Mouse (Mus musculus): ENCODE data around the gene Nkx6-2. TPM values are rescaled to one million over a fixed set of nuclear protein-coding genes. Genes with fewer than 3 reads are reported as not detected.

Gene Nkx6-2
- polyA plus RNA-seq, 1 experiment from 2014 or later: 0.41 TPM

DNA sequence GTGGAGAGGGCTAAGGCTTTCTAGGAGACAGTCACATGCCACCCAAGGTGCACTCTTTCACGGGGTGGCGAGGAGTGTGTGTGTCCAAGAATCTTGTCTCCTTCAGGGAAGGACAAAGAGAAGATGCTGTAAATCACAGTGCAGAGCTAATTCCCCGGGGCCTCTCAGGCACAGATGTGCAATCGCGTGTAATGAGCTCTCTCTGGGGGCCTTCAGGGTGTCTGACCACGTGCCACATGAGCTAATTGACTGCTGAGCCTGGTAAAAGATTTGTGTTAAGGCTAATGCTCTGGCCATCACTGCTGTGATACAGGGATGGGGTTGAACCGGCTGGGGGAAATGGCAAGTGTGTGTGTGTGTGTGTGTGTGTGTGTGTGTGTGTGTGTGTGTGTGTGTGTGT lies 5.3 kb upstream of the Nkx6-2 start:
- Histone ChIP-seq H3K36me3 (ENCODE audit: control insufficient read depth, insufficient read depth, low read length) (no peaks in the 10 kb centered on the region), H3K27me3 (replicated peaks; ENCODE audit: control insufficient read depth, insufficient read depth, low read length) (peaks cover 62% of the 10 kb centered on the region), H3K27ac (ENCODE audit: low read depth) (no peak overlapping the region), H3K9me3 (ENCODE audit: control insufficient read depth, low read length) (no peaks in the 10 kb centered on the region), H3K4me2 (ENCODE audit: low read length) (no peak overlapping the region), H3K4me3 (ENCODE audit: low read depth, low read length) (no peak overlapping the region), H3K4me1 (replicated peaks; ENCODE audit: control insufficient read depth, insufficient read depth, low read length) (no peaks in the 10 kb centered on the region), H3K9ac (ENCODE audit: low read length) (no peak overlapping the region)
- 32% methylated on average over 7 of the region's 7 CpGs for WGBS
- no peak for DNase-seq (ENCODE audit: low spot score)
- no peak for ATAC-seq (replicated peaks; ENCODE audit: low FRiP score, low TSS enrichment, low read depth)

- ATAC-seq (replicated peaks; ENCODE audit: low FRiP score, low TSS enrichment, low read depth): no peak
- no peak overlapping the region for H3K4me2 ChIP-seq (ENCODE audit: low read length)
- no peaks in the 10 kb centered on the region for H3K9me3 ChIP-seq (ENCODE audit: control insufficient read depth, low read length)
- no peaks in the 10 kb centered on the region for H3K36me3 ChIP-seq (ENCODE audit: control insufficient read depth, insufficient read depth, low read length)
- H3K4me1 ChIP-seq (replicated peaks; ENCODE audit: control insufficient read depth, insufficient read depth, low read length): peaks cover 15% of the 10 kb centered on the region
- H3K27me3 ChIP-seq (replicated peaks; ENCODE audit: control insufficient read depth, insufficient read depth, low read length): peaks cover 88% of the 10 kb centered on the region
- no peak for DNase-seq (ENCODE audit: low spot score)
- no peak overlapping the region for H3K4me3 ChIP-seq (ENCODE audit: low read depth, low read length)
- WGBS: 2% methylated on average over 29 of the region's 29 CpGs
- no peak overlapping the region for H3K27ac ChIP-seq (ENCODE audit: low read depth)
- H3K9ac ChIP-seq (ENCODE audit: low read length): no peak overlapping the region
Observed at GRCm38 (mm10) chr7:139585183-139585821, 2.7 kb upstream of the Nkx6-2 start.

DNA sequence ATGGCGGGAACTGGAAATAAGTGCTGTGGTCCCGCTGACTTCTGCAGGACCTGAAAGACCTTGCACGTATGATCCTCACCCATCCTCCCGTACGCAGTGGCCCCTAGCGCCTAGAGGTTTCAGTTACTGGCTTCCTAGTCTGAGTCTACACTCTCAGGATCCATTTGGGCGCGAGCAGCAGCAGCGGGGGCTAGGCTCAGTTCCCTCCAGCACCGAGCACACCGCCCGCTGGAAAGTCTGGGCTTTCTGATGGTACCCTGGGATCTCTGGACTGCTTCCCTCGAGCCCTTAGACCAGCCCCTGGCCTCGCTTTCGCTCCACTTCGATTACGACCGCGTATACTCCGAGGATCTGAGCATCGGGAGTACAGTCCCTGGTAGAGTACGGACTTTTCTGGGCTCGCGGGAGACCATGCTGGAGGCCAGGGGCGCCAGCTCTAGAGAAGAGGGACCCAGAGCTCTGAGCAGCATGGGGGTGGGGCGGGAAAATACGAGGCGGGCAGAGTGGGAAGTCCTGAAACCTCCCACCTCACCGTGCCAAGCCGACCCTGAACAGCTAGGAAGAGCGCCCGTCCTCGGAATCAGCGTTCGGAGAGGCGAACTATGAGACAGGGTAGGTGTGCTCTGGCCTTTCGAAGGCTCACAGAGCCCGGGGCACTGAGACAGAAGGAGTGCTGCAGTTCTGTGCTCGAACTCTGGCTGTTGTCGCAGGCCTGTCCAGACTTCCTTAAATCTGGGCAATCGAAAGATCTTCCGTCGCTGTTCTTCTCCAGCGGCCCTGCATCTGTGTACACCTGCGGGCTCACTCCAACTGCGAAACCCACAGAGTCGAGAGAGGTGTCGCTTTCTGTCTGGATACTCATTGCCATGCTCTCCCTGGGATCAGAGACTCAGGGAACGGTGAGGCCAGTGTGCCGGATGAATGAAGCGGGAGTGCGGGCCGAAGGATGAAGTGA lies 1.9 kb upstream of the Nkx6-2 start:
- Histone ChIP-seq H3K27ac (ENCODE audit: low read depth) (no peak overlapping the region), H3K4me3 (ENCODE audit: low read depth, low read length) (no peak overlapping the region), H3K9ac (ENCODE audit: low read length) (no peak overlapping the region), H3K4me1 (replicated peaks; ENCODE audit: control insufficient read depth, insufficient read depth, low read length) (peaks cover 15% of the 10 kb centered on the region), H3K36me3 (ENCODE audit: control insufficient read depth, insufficient read depth, low read length) (no peaks in the 10 kb centered on the region; the same call in 1 of the 2 replicates), H3K27me3 (replicated peaks; ENCODE audit: control insufficient read depth, insufficient read depth, low read length) (peaks cover 96% of the 10 kb centered on the region), H3K4me2 (ENCODE audit: low read length) (no peak overlapping the region), H3K9me3 (ENCODE audit: control insufficient read depth, low read length) (no peaks in the 10 kb centered on the region)
- 1% methylated on average over 53 of the region's 53 CpGs for WGBS
- ATAC-seq (replicated peaks; ENCODE audit: low FRiP score, low TSS enrichment, low read depth) (no peak), DNase-seq (ENCODE audit: low spot score) (peak; percentile 78)

DNA sequence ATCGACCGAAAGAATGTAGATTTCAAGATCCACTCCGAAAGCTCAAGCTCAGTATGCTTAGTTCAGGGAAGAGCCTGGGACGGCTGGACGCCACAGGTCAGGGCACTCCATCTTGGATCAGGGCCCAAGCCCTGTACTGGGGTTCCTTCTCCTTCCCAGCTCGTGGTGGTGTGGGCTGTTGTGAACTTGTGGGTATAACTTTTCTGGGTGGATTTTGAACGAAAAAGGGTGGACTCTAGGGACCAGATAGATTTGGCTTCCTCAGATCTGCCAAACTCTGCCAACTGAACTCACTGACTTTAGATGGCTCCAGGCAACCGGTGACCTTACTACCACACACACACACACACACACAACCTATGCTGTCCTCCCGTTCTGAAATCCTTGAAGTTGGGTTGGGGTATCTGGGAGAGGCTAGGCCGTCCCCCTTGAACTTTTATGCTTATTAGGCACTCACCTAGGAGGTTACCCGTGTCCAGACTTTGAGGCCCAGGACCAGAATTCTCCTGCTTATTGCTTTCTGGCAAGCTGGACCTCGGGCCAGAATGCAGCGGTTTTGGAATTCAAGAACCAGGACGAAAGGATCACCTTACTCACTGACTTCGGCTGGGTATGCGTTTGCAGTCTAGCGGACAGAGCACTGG lies 619 bp upstream of the Nkx6-2 start:
- H3K4me3 ChIP-seq (ENCODE audit: low read depth, low read length): peak overlapping the region; percentile 32
- WGBS: 16% methylated on average over 17 of the region's 17 CpGs
- DNase-seq (ENCODE audit: low spot score) (peak; percentile 72), ATAC-seq (replicated peaks; ENCODE audit: low FRiP score, low TSS enrichment, low read depth) (no peak)
- peaks cover 15% of the 10 kb centered on the region for H3K4me1 ChIP-seq (replicated peaks; ENCODE audit: control insufficient read depth, insufficient read depth, low read length)
- no peak overlapping the region for H3K4me2 ChIP-seq (ENCODE audit: low read length)
- no peak overlapping the region for H3K9ac ChIP-seq (ENCODE audit: low read length)
- no peaks in the 10 kb centered on the region for H3K9me3 ChIP-seq (ENCODE audit: control insufficient read depth, low read length)
- no peak overlapping the region for H3K27ac ChIP-seq (ENCODE audit: low read depth)
- H3K27me3 ChIP-seq (replicated peaks; ENCODE audit: control insufficient read depth, insufficient read depth, low read length): peaks cover 99% of the 10 kb centered on the region
- peaks cover 10% of the 10 kb centered on the region for H3K36me3 ChIP-seq (ENCODE audit: control insufficient read depth, insufficient read depth, low read length)

GRCm38 (mm10) chr7:139581801-139582571 lies 611 bp downstream of the Nkx6-2 start:
- Histone ChIP-seq H3K27me3 (replicated peaks; ENCODE audit: control insufficient read depth, insufficient read depth, low read length) (peaks cover 91% of the 10 kb centered on the region), H3K27ac (ENCODE audit: low read depth) (no peak overlapping the region), H3K36me3 (ENCODE audit: control insufficient read depth, insufficient read depth, low read length) (peaks cover 13% of the 10 kb centered on the region), H3K4me3 (ENCODE audit: low read depth, low read length) (peak overlapping the region; percentile 32), H3K4me1 (replicated peaks; ENCODE audit: control insufficient read depth, insufficient read depth, low read length) (peaks cover 15% of the 10 kb centered on the region), H3K9ac (ENCODE audit: low read length) (no peak overlapping the region), H3K9me3 (ENCODE audit: control insufficient read depth, low read length) (no peaks in the 10 kb centered on the region), H3K4me2 (ENCODE audit: low read length) (peak overlapping the region; percentile 52)
- peak; percentile 37; the same call in 1 of the 2 replicates for ATAC-seq (replicated peaks; ENCODE audit: low FRiP score, low TSS enrichment, low read depth)
- peak; percentile 76 for DNase-seq (ENCODE audit: low spot score)
- under 1% methylated on average over 77 of the region's 82 CpGs for WGBS

- peak overlapping the region; percentile 32 for H3K4me3 ChIP-seq (ENCODE audit: low read depth, low read length)
- H3K9me3 ChIP-seq (ENCODE audit: control insufficient read depth, low read length): no peaks in the 10 kb centered on the region
- peaks cover 15% of the 10 kb centered on the region for H3K4me1 ChIP-seq (replicated peaks; ENCODE audit: control insufficient read depth, insufficient read depth, low read length)
- H3K27ac ChIP-seq (ENCODE audit: low read depth): no peak overlapping the region
- no peak overlapping the region for H3K9ac ChIP-seq (ENCODE audit: low read length)
- peak overlapping the region; percentile 52 for H3K4me2 ChIP-seq (ENCODE audit: low read length)
- peaks cover 13% of the 10 kb centered on the region for H3K36me3 ChIP-seq (ENCODE audit: control insufficient read depth, insufficient read depth, low read length)
- WGBS: 3% methylated on average over 78 of the region's 78 CpGs
- DNase-seq (ENCODE audit: low spot score) (peak; percentile 73), ATAC-seq (replicated peaks; ENCODE audit: low FRiP score, low TSS enrichment, low read depth) (no peak)
- H3K27me3 ChIP-seq (replicated peaks; ENCODE audit: control insufficient read depth, insufficient read depth, low read length): peaks cover 82% of the 10 kb centered on the region
Observed at GRCm38 (mm10) chr7:139580851-139581775, 1.5 kb downstream of the Nkx6-2 start.

- Histone ChIP-seq H3K36me3 (ENCODE audit: control insufficient read depth, insufficient read depth, low read length) (peaks cover 22% of the 10 kb centered on the region), H3K27me3 (replicated peaks; ENCODE audit: control insufficient read depth, insufficient read depth, low read length) (peaks cover 65% of the 10 kb centered on the region), H3K4me1 (replicated peaks; ENCODE audit: control insufficient read depth, insufficient read depth, low read length) (peaks cover 15% of the 10 kb centered on the region), H3K9me3 (ENCODE audit: control insufficient read depth, low read length) (no peaks in the 10 kb centered on the region), H3K4me3 (ENCODE audit: low read depth, low read length) (no peak overlapping the region), H3K27ac (ENCODE audit: low read depth) (no peak overlapping the region), H3K4me2 (ENCODE audit: low read length) (no peak overlapping the region), H3K9ac (ENCODE audit: low read length) (no peak overlapping the region)
- no peak for DNase-seq (ENCODE audit: low spot score)
- WGBS: 74% methylated on average over 21 of the region's 21 CpGs
- ATAC-seq (replicated peaks; ENCODE audit: low FRiP score, low TSS enrichment, low read depth): no peak
Observed at GRCm38 (mm10) chr7:139579261-139579905, 3.2 kb downstream of the Nkx6-2 start.
